Mouse (Mus musculus): ENCODE data around the gene Lag3. TPM values are rescaled to one million over a fixed set of nuclear protein-coding genes. Genes with fewer than 3 reads are reported as not detected.
"Not testable (repeated sequence)": the region's sequence is repeated elsewhere in the genome, so short reads cannot be mapped to it uniquely, and the experiment has no call there.

Lag3 gene
- polyA plus RNA-seq, 1 experiment from 2014 or later, result 0.49 TPM

GRCm38 (mm10) chr6:124903580-124904151, 7.8 kb downstream of the Lag3 start:
- TF ChIP-seq CTCF (IDR thresholded peaks at IDR 0.05), result peak; percentile 96
- CTCF ChIA-PET, result interaction anchor here (0.6 to 3.7 kb wide), 24 partner anchors 10 to 178 kb away, joined by 3 to 86 read pairs (median 4); partner anchors contain the start of genes Mlf2 and Ptms

GRCm38 (mm10) chr6:124901851-124902250, 9.7 kb downstream of the Lag3 start:
- no peaks in the 10 kb centered on the region for H3K27me3 ChIP-seq
- in situ Hi-C loops (cut with MboI; ENCODE audit: low pct_unique_long_range_greater_than_20kb), result loop anchor here (5.0 to 10.0 kb wide), 2 partner anchors 35 to 183 kb away; no protein-coding TSS in a partner anchor
- ATAC-seq (no peak), DNase-seq (ENCODE audit: low read depth, low spot score) (no peak)
- ChIA-PET CTCF (interaction anchor here (1.0 to 1.5 kb wide), 2 partner anchors 24 to 28 kb away, joined by 3 to 6 read pairs; partner anchors contain the start of gene Mlf2), POLR2A (interaction anchor here (1.3 kb wide), 1 partner anchor 30 kb away, joined by 5 read pairs; no protein-coding TSS in a partner anchor)
- no peak for TF ChIP-seq CTCF (IDR thresholded peaks at IDR 0.05)

More at GRCm38 (mm10) chr6:124903580-124904151, 7.8 kb downstream of the Lag3 start:
- no peaks in the 10 kb centered on the region for H3K27me3 ChIP-seq
- peak; percentile 66 for ATAC-seq
- POLR2A ChIA-PET, result interaction anchor here (0.7 to 3.6 kb wide), 9 partner anchors 9 to 62 kb away, joined by 3 to 16 read pairs (median 6); partner anchors contain the start of genes Cops7a and Mlf2
- DNase-seq (ENCODE audit: low read depth, low spot score), result no peak
- in situ Hi-C loops (cut with MboI; ENCODE audit: low pct_unique_long_range_greater_than_20kb), result loop anchor here (5.0 to 10.0 kb wide), 2 partner anchors 36 to 181 kb away; no protein-coding TSS in a partner anchor

GRCm38 (mm10) chr6:124900801-124901480, 10.6 kb downstream of the Lag3 start:
- TF ChIP-seq CTCF (IDR thresholded peaks at IDR 0.05), result no peak
- H3K27me3 ChIP-seq, result no peaks in the 10 kb centered on the region
- in situ Hi-C loops (cut with MboI; ENCODE audit: low pct_unique_long_range_greater_than_20kb), result loop anchor here (5.0 to 10.0 kb wide), 2 partner anchors 34 to 184 kb away; no protein-coding TSS in a partner anchor
- ATAC-seq (no peak), DNase-seq (ENCODE audit: low read depth, low spot score) (no peak)
- CTCF ChIA-PET, result interaction anchor here (0.7 to 2.7 kb wide), 2 partner anchors 10 to 30 kb away, joined by 3 to 9 read pairs; partner anchors contain the start of gene Mlf2
- POLR2A ChIA-PET, result interaction anchor here (1.0 to 1.3 kb wide), 2 partner anchors 30 to 31 kb away, joined by 3 to 5 read pairs; partner anchors contain the start of gene Mlf2

- in situ Hi-C loops (cut with MboI; ENCODE audit: low pct_unique_long_range_greater_than_20kb), result loop anchor here (5.0 to 10.0 kb wide), 2 partner anchors 33 to 185 kb away; no protein-coding TSS in a partner anchor
- no peaks in the 10 kb centered on the region for H3K27me3 ChIP-seq
- ChIA-PET CTCF (interaction anchor here (1.2 to 2.7 kb wide), 3 partner anchors 9 to 40 kb away, joined by 3 to 9 read pairs (median 4); partner anchors contain the start of gene Mlf2), POLR2A (interaction anchor here (0.6 to 1.0 kb wide), 2 partner anchors 16 to 31 kb away, joined by 3 to 5 read pairs; partner anchors contain the start of gene Mlf2)
- TF ChIP-seq CTCF (IDR thresholded peaks at IDR 0.05), result no peak
- DNase-seq (ENCODE audit: low read depth, low spot score) (no peak), ATAC-seq (no peak)
Observed at GRCm38 (mm10) chr6:124900056-124900800, 11.3 kb downstream of the Lag3 start.

GRCm38 (mm10) chr6:124898359-124898758, 13.1 kb downstream of the Lag3 start:
- TF ChIP-seq CTCF (IDR thresholded peaks at IDR 0.05), result no peak
- ATAC-seq (no peak), DNase-seq (ENCODE audit: low read depth, low spot score) (no peak)
- ChIA-PET POLR2A (no interaction called here), CTCF (interaction anchor here (1.4 kb wide), 1 partner anchor 33 kb away, joined by 3 read pairs; no protein-coding TSS in a partner anchor)
- H3K27me3 ChIP-seq, result no peaks in the 10 kb centered on the region
- in situ Hi-C loops (cut with MboI; ENCODE audit: low pct_unique_long_range_greater_than_20kb), result no loop called here

GRCm38 (mm10) chr6:124894113-124894512, 17.4 kb downstream of the Lag3 start:
- ATAC-seq; H3K27me3 ChIP-seq; DNase-seq (ENCODE audit: low read depth, low spot score); POLR2A ChIA-PET; in situ Hi-C loops (cut with MboI; ENCODE audit: low pct_unique_long_range_greater_than_20kb): not testable (repeated sequence)
- CTCF ChIA-PET, result interaction anchor here (2.1 kb wide), 1 partner anchor 10 kb away, joined by 10 read pairs; no protein-coding TSS in a partner anchor

GRCm38 (mm10) chr6:124890997-124891396, 20.5 kb downstream of the Lag3 start:
- DNase-seq (ENCODE audit: low read depth, low spot score) (no peak), ATAC-seq (no peak)
- H3K27me3 ChIP-seq, result peaks cover 14% of the 10 kb centered on the region
- ChIA-PET POLR2A (no interaction called here), CTCF (interaction anchor here (0.8 to 1.9 kb wide), 5 partner anchors 9 to 39 kb away, joined by 3 to 6 read pairs (median 3); no protein-coding TSS in a partner anchor)
- TF ChIP-seq CTCF (IDR thresholded peaks at IDR 0.05), result no peak
- in situ Hi-C loops (cut with MboI; ENCODE audit: low pct_unique_long_range_greater_than_20kb), result no loop called here

- in situ Hi-C loops (cut with MboI; ENCODE audit: low pct_unique_long_range_greater_than_20kb), result loop anchor here (10.0 kb wide), 1 partner anchor 186 kb away; no protein-coding TSS in a partner anchor
- TF ChIP-seq CTCF (IDR thresholded peaks at IDR 0.05), result no peak
- POLR2A ChIA-PET, result no interaction called here
- DNase-seq (ENCODE audit: low read depth, low spot score) (no peak), ATAC-seq (no peak)
- H3K27me3 ChIP-seq, result peaks cover 24% of the 10 kb centered on the region
- CTCF ChIA-PET, result interaction anchor here (1.2 kb wide), 1 partner anchor 93 kb away, joined by 3 read pairs; no protein-coding TSS in a partner anchor
Observed at GRCm38 (mm10) chr6:124888555-124889125, 22.9 kb downstream of the Lag3 start.

- POLR2A ChIA-PET, result no interaction called here
- ATAC-seq (no peak), DNase-seq (ENCODE audit: low read depth, low spot score) (no peak)
- H3K27me3 ChIP-seq, result peaks cover 27% of the 10 kb centered on the region
- no peak for TF ChIP-seq CTCF (IDR thresholded peaks at IDR 0.05)
- CTCF ChIA-PET, result interaction anchor here (1.2 kb wide), 1 partner anchor 94 kb away, joined by 3 read pairs; no protein-coding TSS in a partner anchor
- in situ Hi-C loops (cut with MboI; ENCODE audit: low pct_unique_long_range_greater_than_20kb), result loop anchor here (10.0 kb wide), 1 partner anchor 187 kb away; no protein-coding TSS in a partner anchor
Observed at GRCm38 (mm10) chr6:124887986-124888385, 23.5 kb downstream of the Lag3 start, which contains the start of gene Cd4. Cd4 (minus strand) TSS chr6:124888221.
